Mouse (Mus musculus) cerebellum, postnatal 25 days (tissue): ENCODE measurements at regions not wholly inside any gene's neighbourhood (a gene's known extent, or its start where the extent isn't known, plus 50 kb on each side); places are given as distances from the start of the nearest gene placed in this dataset.
A peak's percentile ranks its signal among the peaks of the same experiment; 100 is the strongest.

Source experiments
- DNase-seq, 2 experiments: peaks; one replicate each; pipeline ENCODE4 v3.0.0; 2021; ENCODE audit warnings: mixed read lengths in 2 of 2

GRCm38 (mm10) chr5:69665555-69665954 lies 73.4 kb upstream of the Gnpda2 start:
- peak in 1 of 2 experiments; percentile 3 for DNase-seq

DNA sequence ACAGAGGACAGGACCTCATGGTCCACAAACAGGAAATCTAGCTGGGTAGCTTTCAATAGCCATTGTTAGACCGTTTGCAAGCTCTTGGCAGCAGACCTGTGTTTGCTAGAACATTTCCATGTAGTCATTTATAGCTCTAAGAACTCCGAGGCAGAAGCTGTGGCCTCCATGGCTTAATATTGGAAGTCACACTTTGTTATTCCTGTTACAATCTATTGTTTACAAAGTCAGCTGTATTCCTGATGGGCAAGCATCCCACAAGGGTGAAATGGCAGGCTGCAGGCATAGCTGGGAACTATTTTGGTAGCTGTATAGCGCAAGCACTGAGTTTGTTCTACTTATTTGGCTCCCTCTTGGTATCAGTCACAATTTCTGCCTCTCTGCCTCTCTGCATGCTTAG lies 71.8 kb upstream of the Gnpda2 start:
- DNase-seq: no peak
